Mouse (Mus musculus): ENCODE measurements around the gene Tmbim1. TPM values are rescaled to one million over a fixed set of nuclear protein-coding genes. Genes with fewer than 3 reads are reported as not detected.

Tmbim1 gene
- total and polyA plus RNA-seq, 3 experiments: 26.6 to 35.1 (median 32.4) TPM

GRCm38 (mm10) chr1:74298996-74299395 is 6.4 kb downstream of the Tmbim1 start:
- peaks cover 46% of the 10 kb centered on the region for H3K79me2 ChIP-seq (replicated peaks; ENCODE audit: control insufficient read depth, extremely low read depth, insufficient read depth, poor library complexity, severe bottlenecking)
- H3K4me2 ChIP-seq (ENCODE audit: insufficient read depth, low read depth, poor library complexity, severe bottlenecking): no peak overlapping the region
- DNase-seq (ENCODE audit: extremely low read depth): no peak
- dilution Hi-C loops (cut with MboI; ENCODE audit: extremely low pct_ligation_motif_present, extremely low pct_unique_long_range_greater_than_20kb, low sequenced_read_pairs) (no loop called here), in situ Hi-C loops (cut with MboI; ENCODE audit: low pct_ligation_motif_present, low pct_unique_long_range_greater_than_20kb, low sequenced_read_pairs) (no loop called here)
- peaks cover 40 to 85% of the 10 kb centered on the region in 2 experiments for H3K4me1 ChIP-seq (ENCODE audit: control insufficient read depth in 1 of 2, insufficient read depth in 2 of 2)
- H3K36me3 ChIP-seq (replicated peaks in 1 of 2; ENCODE audit: control insufficient read depth in 1 of 2, insufficient read depth in 1 of 2, low read length in 1 of 2): peaks cover 5 to 67% of the 10 kb centered on the region in 2 experiments
- no peaks in the 10 kb centered on the region for H3K9me3 ChIP-seq (replicated peaks; ENCODE audit: low read length)
- no peak overlapping the region for H3K4me3 ChIP-seq (replicated peaks in 1 of 3; ENCODE audit: low read depth in 2 of 3, low read length in 2 of 3, poor library complexity in 1 of 3)
- no peaks in the 10 kb centered on the region for H3K27me3 ChIP-seq (replicated peaks)
- no peak overlapping the region for H3K27ac ChIP-seq (ENCODE audit: insufficient read depth, low read depth)
- no peak for TF ChIP-seq RAD21 (IDR thresholded peaks at IDR 0.05; ENCODE audit: low read depth, low read length)
- TF ChIP-seq ZNF384 (IDR thresholded peaks at IDR 0.05; ENCODE audit: low read depth, low read length): no peak
- no peak for TF ChIP-seq POLR2A (IDR thresholded peaks at IDR 0.05; ENCODE audit: low read depth, low read length)
- TF ChIP-seq MAX (IDR thresholded peaks at IDR 0.05; ENCODE audit: low read length): no peak
- no peak for TF ChIP-seq USF1 (IDR thresholded peaks at IDR 0.05; ENCODE audit: low read depth, low read length)
- no peak for TF ChIP-seq PAX5 (IDR thresholded peaks at IDR 0.05; ENCODE audit: low read length)
- no peak for TF ChIP-seq MAFK (IDR thresholded peaks at IDR 0.05; ENCODE audit: insufficient replicate concordance, low read length)
- no peak for TF ChIP-seq KAT2A (IDR thresholded peaks at IDR 0.05; ENCODE audit: insufficient replicate concordance, low read length)
- no peak for TF ChIP-seq GABPA (IDR thresholded peaks at IDR 0.05; ENCODE audit: insufficient replicate concordance, low read depth, low read length)
- TF ChIP-seq ETS1 (conservative IDR thresholded peaks at IDR 0.05; ENCODE audit: low read depth, low read length): no peak
- TF ChIP-seq JUND (conservative IDR thresholded peaks at IDR 0.05; ENCODE audit: low read depth, low read length): no peak
- no peak overlapping the region for H3K9ac ChIP-seq (ENCODE audit: insufficient read depth, low read depth)

GRCm38 (mm10) chr1:74298157-74298750 is 7.2 kb downstream of the Tmbim1 start:
- no peak overlapping the region for H3K4me3 ChIP-seq (replicated peaks in 1 of 3; ENCODE audit: low read depth in 2 of 3, low read length in 2 of 3, poor library complexity in 1 of 3)
- peaks cover 46% of the 10 kb centered on the region for H3K79me2 ChIP-seq (replicated peaks; ENCODE audit: control insufficient read depth, extremely low read depth, insufficient read depth, poor library complexity, severe bottlenecking)
- dilution Hi-C loops (cut with MboI; ENCODE audit: extremely low pct_ligation_motif_present, extremely low pct_unique_long_range_greater_than_20kb, low sequenced_read_pairs): no loop called here
- no peak overlapping the region for H3K27ac ChIP-seq (ENCODE audit: insufficient read depth, low read depth)
- H3K4me2 ChIP-seq (ENCODE audit: insufficient read depth, low read depth, poor library complexity, severe bottlenecking): no peak overlapping the region
- H3K4me1 ChIP-seq (ENCODE audit: control insufficient read depth in 1 of 2, insufficient read depth in 2 of 2): peaks cover 40 to 85% of the 10 kb centered on the region in 2 experiments
- no peaks in the 10 kb centered on the region for H3K27me3 ChIP-seq (replicated peaks)
- no peak for TF ChIP-seq SIN3A (IDR thresholded peaks at IDR 0.05; ENCODE audit: low read length)
- no peak for TF ChIP-seq HCFC1 (IDR thresholded peaks at IDR 0.05; ENCODE audit: low read depth, low read length)
- H3K9me3 ChIP-seq (replicated peaks; ENCODE audit: low read length): no peaks in the 10 kb centered on the region
- H3K9ac ChIP-seq (ENCODE audit: insufficient read depth, low read depth): no peak overlapping the region
- no peak for DNase-seq (ENCODE audit: extremely low read depth)
- H3K36me3 ChIP-seq (replicated peaks in 1 of 2; ENCODE audit: control insufficient read depth in 1 of 2, insufficient read depth in 1 of 2, low read length in 1 of 2): peaks cover 11 to 74% of the 10 kb centered on the region in 2 experiments
- in situ Hi-C loops (cut with MboI; ENCODE audit: low pct_ligation_motif_present, low pct_unique_long_range_greater_than_20kb, low sequenced_read_pairs): no loop called here

- H3K9ac ChIP-seq (ENCODE audit: insufficient read depth, low read depth): no peak overlapping the region
- H3K36me3 ChIP-seq (replicated peaks in 1 of 2; ENCODE audit: control insufficient read depth in 1 of 2, insufficient read depth in 1 of 2, low read length in 1 of 2): peaks cover 19 to 84% of the 10 kb centered on the region in 2 experiments
- dilution Hi-C loops (cut with MboI; ENCODE audit: extremely low pct_ligation_motif_present, extremely low pct_unique_long_range_greater_than_20kb, low sequenced_read_pairs) (no loop called here), in situ Hi-C loops (cut with MboI; ENCODE audit: low pct_ligation_motif_present, low pct_unique_long_range_greater_than_20kb, low sequenced_read_pairs) (no loop called here)
- H3K27me3 ChIP-seq (replicated peaks): no peaks in the 10 kb centered on the region
- no peak overlapping the region for H3K4me2 ChIP-seq (ENCODE audit: insufficient read depth, low read depth, poor library complexity, severe bottlenecking)
- peaks cover 39 to 80% of the 10 kb centered on the region in 2 experiments for H3K4me1 ChIP-seq (ENCODE audit: control insufficient read depth in 1 of 2, insufficient read depth in 2 of 2)
- H3K27ac ChIP-seq (ENCODE audit: insufficient read depth, low read depth): no peak overlapping the region
- H3K4me3 ChIP-seq (replicated peaks in 1 of 3; ENCODE audit: low read depth in 2 of 3, low read length in 2 of 3, poor library complexity in 1 of 3): no peak overlapping the region
- TF ChIP-seq TBP (conservative IDR thresholded peaks at IDR 0.05; ENCODE audit: low read depth, low read length) (no peak), SMC3 (IDR thresholded peaks at IDR 0.05; ENCODE audit: low read depth, low read length) (no peak), USF1 (IDR thresholded peaks at IDR 0.05; ENCODE audit: low read depth, low read length) (no peak), ELF1 (IDR thresholded peaks at IDR 0.05; ENCODE audit: low read depth, low read length) (no peak), USF2 (conservative IDR thresholded peaks at IDR 0.05; ENCODE audit: low read depth, low read length) (no peak), NELFE (IDR thresholded peaks at IDR 0.05; ENCODE audit: low read depth, low read length) (no peak), MAFK (IDR thresholded peaks at IDR 0.05; ENCODE audit: insufficient replicate concordance, low read length) (no peak), KAT2A (IDR thresholded peaks at IDR 0.05; ENCODE audit: insufficient replicate concordance, low read length) (no peak), CTCF (conservative IDR thresholded peaks at IDR 0.05 in 1 of 2, IDR thresholded peaks at IDR 0.05 in 1 of 2; ENCODE audit: low read depth in 2 of 2, low read length in 2 of 2) (no peak), POLR2AphosphoS2 (IDR thresholded peaks at IDR 0.05; ENCODE audit: low read depth, low read length) (no peak)
- DNase-seq (ENCODE audit: extremely low read depth): no peak
- no peaks in the 10 kb centered on the region for H3K9me3 ChIP-seq (replicated peaks; ENCODE audit: low read length)
- peaks cover 38% of the 10 kb centered on the region for H3K79me2 ChIP-seq (replicated peaks; ENCODE audit: control insufficient read depth, extremely low read depth, insufficient read depth, poor library complexity, severe bottlenecking)
These were observed 8.2 kb downstream of the Tmbim1 start for GRCm38 (mm10) chr1:74297269-74297668.
